Mouse (Mus musculus): ENCODE data around the gene Myl7. TPM values are rescaled to one million over a fixed set of nuclear protein-coding genes. Genes with fewer than 3 reads are reported as not detected.

Myl7 gene
- polyA plus RNA-seq, 1 experiment from 2014 or later, result 5.8 TPM

Other genes with a start within 250 kb of the Myl7 start
- 192 and 202 TPM in 2 replicates for gene Mrps24, start 183.1 kb downstream of the Myl7 start, polyA plus RNA-seq (2015; fragmentation: Nextera tagmentation; extraction: Ambion mirVana)
- gene Urgcp, start 136.4 kb downstream of the Myl7 start, polyA plus RNA-seq (2015; fragmentation: Nextera tagmentation; extraction: Ambion mirVana), result 22.3 and 23.3 TPM in 2 replicates
- gene Dbnl, start 110.3 kb downstream of the Myl7 start, polyA plus RNA-seq (2015; fragmentation: Nextera tagmentation; extraction: Ambion mirVana), result 112 and 116 TPM in 2 replicates
- gene Pgam2, start 95.0 kb downstream of the Myl7 start, polyA plus RNA-seq (2015; fragmentation: Nextera tagmentation; extraction: Ambion mirVana), result 22.7 and 37.9 TPM in 2 replicates
- gene Polm, start 60.8 kb downstream of the Myl7 start, polyA plus RNA-seq (2015; fragmentation: Nextera tagmentation; extraction: Ambion mirVana), result 9.2 and 9.9 TPM in 2 replicates
- gene Aebp1, start 36.8 kb downstream of the Myl7 start, polyA plus RNA-seq (2015; fragmentation: Nextera tagmentation; extraction: Ambion mirVana), result 39.0 and 52.1 TPM in 2 replicates
- 133 and 141 TPM in 2 replicates for gene Pold2, start 20.5 kb downstream of the Myl7 start, polyA plus RNA-seq (2015; fragmentation: Nextera tagmentation; extraction: Ambion mirVana)
- 1.3 and 2.0 TPM in 2 replicates for gene Gck, start 51.3 kb upstream of the Myl7 start, polyA plus RNA-seq (2015; fragmentation: Nextera tagmentation; extraction: Ambion mirVana)
- gene Ykt6, start 56.9 kb upstream of the Myl7 start, polyA plus RNA-seq (2015; fragmentation: Nextera tagmentation; extraction: Ambion mirVana), result 52.9 and 57.3 TPM in 2 replicates
- 4.3 and 4.5 TPM in 2 replicates for gene Camk2b, start 167.6 kb upstream of the Myl7 start, polyA plus RNA-seq (2015; fragmentation: Nextera tagmentation; extraction: Ambion mirVana)